Mouse (Mus musculus): ENCODE data around the gene Sult4a1. TPM values are rescaled to one million over a fixed set of nuclear protein-coding genes. Genes with fewer than 3 reads are reported as not detected.
A peak's percentile ranks its signal among the peaks of the same experiment; 100 is the strongest.

Sult4a1 gene
- polyA plus RNA-seq, 1 experiment from 2014 or later, result 143 TPM

GRCm38 (mm10) chr15:84045562-84045961 is 60.0 kb downstream of the Sult4a1 start:
- Histone ChIP-seq H3K27me3 (replicated peaks; ENCODE audit: control insufficient read depth, insufficient read depth, low read length) (no peaks in the 10 kb centered on the region), H3K27ac (ENCODE audit: low read depth, low read length) (no peak overlapping the region), H3K9ac (ENCODE audit: low read depth, low read length) (no peak overlapping the region), H3K4me1 (ENCODE audit: control insufficient read depth, insufficient read depth, low read depth, low read length) (no peaks in the 10 kb centered on the region), H3K9me3 (ENCODE audit: control insufficient read depth, low read length) (peaks cover 4% of the 10 kb centered on the region), H3K36me3 (ENCODE audit: control insufficient read depth, insufficient read depth, low read length) (no peaks in the 10 kb centered on the region), H3K4me3 (ENCODE audit: low read length) (no peak overlapping the region), H3K4me2 (ENCODE audit: low read length) (no peak overlapping the region)
- WGBS, result 94% methylated on average over 6 of the region's 6 CpGs
- no peak for ATAC-seq

- Histone ChIP-seq H3K9me3 (ENCODE audit: control insufficient read depth, low read length) (no peaks in the 10 kb centered on the region), H3K27me3 (replicated peaks; ENCODE audit: control insufficient read depth, insufficient read depth, low read length) (no peaks in the 10 kb centered on the region), H3K4me1 (ENCODE audit: control insufficient read depth, insufficient read depth, low read depth, low read length) (no peaks in the 10 kb centered on the region), H3K36me3 (ENCODE audit: control insufficient read depth, insufficient read depth, low read length) (no peaks in the 10 kb centered on the region), H3K4me3 (ENCODE audit: low read length) (no peak overlapping the region), H3K27ac (ENCODE audit: low read depth, low read length) (no peak overlapping the region), H3K4me2 (ENCODE audit: low read length) (no peak overlapping the region), H3K9ac (ENCODE audit: low read depth, low read length) (no peak overlapping the region)
- peak; percentile 65; the same call in 1 of the 2 replicates for ATAC-seq
- 66% methylated on average over 5 of the region's 5 CpGs for WGBS
These were observed 68.5 kb downstream of the Sult4a1 start for GRCm38 (mm10) chr15:84037067-84037466.

Other genes with a start within 250 kb of the Sult4a1 start
- 0.65 and 0.72 TPM in 2 replicates for gene Efcab6, start 40.4 kb downstream of the Sult4a1 start, polyA plus RNA-seq (2015; fragmentation: Nextera tagmentation; extraction: Ambion mirVana)
- gene Pnpla5, start 17.4 kb upstream of the Sult4a1 start, polyA plus RNA-seq (2015; fragmentation: Nextera tagmentation; extraction: Ambion mirVana), result not detected in 2 replicates
- 6.0 and 6.4 TPM in 2 replicates for gene Pnpla3, start 62.1 kb upstream of the Sult4a1 start, polyA plus RNA-seq (2015; fragmentation: Nextera tagmentation; extraction: Ambion mirVana)
- 94.4 and 95.3 TPM in 2 replicates for gene Samm50, start 86.5 kb upstream of the Sult4a1 start, polyA plus RNA-seq (2015; fragmentation: Nextera tagmentation; extraction: Ambion mirVana)
- gene Parvb, start 126.3 kb upstream of the Sult4a1 start, polyA plus RNA-seq (2015; fragmentation: Nextera tagmentation; extraction: Ambion mirVana), result 4.3 and 4.8 TPM in 2 replicates
- 1.4 TPM in 2 replicates for gene Parvg, start 218.3 kb upstream of the Sult4a1 start, polyA plus RNA-seq (2015; fragmentation: Nextera tagmentation; extraction: Ambion mirVana)

All from hindbrain, embryonic 16.5 days (tissue).